Mouse (Mus musculus) midbrain, postnatal 0 days (tissue): ENCODE measurements around the gene Ppp4c. TPM values are rescaled to one million over a fixed set of nuclear protein-coding genes. Genes with fewer than 3 reads are reported as not detected.

Source experiments
- ATAC-seq: fragments of 200-750 bp; cut with Nextera tagmentation; 2 replicates; pipeline ENCODE4 v1.8.0; 2017; ENCODE audit warnings: moderate number of reproducible peaks, mild to moderate bottlenecking, moderate TSS enrichment, moderate library complexity; ENCODE audit not compliant: low FRiP score
- DNase-seq: peaks from one replicate; pipeline ENCODE4 v3.0.0-alpha.2; 2015; ENCODE audit warnings: low spot score
- H3K27ac ChIP-seq: fragments of 300-500 bp; sonication (generic); 2 replicates; pipeline ENCODE4 v1.5.1; 2014; ENCODE audit warnings: low read depth, mild to moderate bottlenecking, low read length, mixed read lengths
- H3K27me3 ChIP-seq: fragments of 300-500 bp; sonication (generic); 2 replicates; pipeline ENCODE4 v1.6.1; 2014; ENCODE audit warnings: low read length, control low read depth, mixed read lengths; ENCODE audit not compliant: insufficient read depth
- H3K36me3 ChIP-seq: fragments of 300-500 bp; sonication (generic); 2 replicates; pipeline ENCODE4 v1.6.1; 2014; ENCODE audit warnings: low read length, control low read depth, mixed read lengths; ENCODE audit not compliant: insufficient read depth
- H3K4me1 ChIP-seq: fragments of 300-500 bp; sonication (generic); 2 replicates; pipeline ENCODE4 v1.6.1; 2014; ENCODE audit warnings: mild to moderate bottlenecking, control low read depth, antibody characterized with exemption, low read length, mixed read lengths; ENCODE audit not compliant: insufficient read depth
- H3K4me2 ChIP-seq: fragments of 300-500 bp; sonication (generic); 2 replicates; pipeline ENCODE4 v1.6.1; 2014; ENCODE audit warnings: low read depth, mild to moderate bottlenecking, low read length, mixed read lengths; ENCODE audit not compliant: poor library complexity, severe bottlenecking
- H3K4me3 ChIP-seq: fragments of 300-500 bp; sonication (generic); 2 replicates; pipeline ENCODE4 v1.5.1; 2014; ENCODE audit warnings: low read depth, mild to moderate bottlenecking, low read length, moderate library complexity
- H3K9ac ChIP-seq: fragments of 300-500 bp; sonication (generic); replicated peaks from 2 replicates; pipeline ENCODE4 v1.6.1; 2014; ENCODE audit warnings: mild to moderate bottlenecking, low read length, moderate library complexity, mixed read lengths; ENCODE audit not compliant: poor library complexity, severe bottlenecking
- H3K9me3 ChIP-seq: fragments of 300-500 bp; sonication (generic); 2 replicates; pipeline ENCODE4 v1.6.1; 2016; ENCODE audit warnings: low read length, control low read depth
- CTCF ChIP-seq: IDR thresholded peaks from 2 replicates; pipeline ENCODE4 v1.5.1; 2016; ENCODE audit warnings: antibody characterized with exemption, mild to moderate bottlenecking
- WGBS: fragments of 180-500 bp; shearing (Covaris S2); extraction: QIAGEN DNeasy Blood & Tissue Kit; methylation state at CpG from one replicate; pipeline ENCODE4 v1.1.7; 2014; 5-methylcytosine and 5-hydroxymethylcytosine counted together
- polyA plus RNA-seq: library from polyadenylated mRNA; unstranded; fragments of >200 nt; fragmentation: Nextera tagmentation; extraction: Ambion mirVana; gene quantifications from 2 replicates; pipeline ENCODE4 v1.2.1, GENCODE M21; 2015
- total RNA-seq: library from RNA; depleted of rRNA; stranded (reverse); fragments of >200 nt; gene quantifications from 2 replicates; pipeline ENCODE4 v1.2.3, GENCODE M21; 2014

Ppp4c gene
- total and polyA plus RNA-seq, 2 experiments from 2014 or later: 127 to 137 TPM

DNA sequence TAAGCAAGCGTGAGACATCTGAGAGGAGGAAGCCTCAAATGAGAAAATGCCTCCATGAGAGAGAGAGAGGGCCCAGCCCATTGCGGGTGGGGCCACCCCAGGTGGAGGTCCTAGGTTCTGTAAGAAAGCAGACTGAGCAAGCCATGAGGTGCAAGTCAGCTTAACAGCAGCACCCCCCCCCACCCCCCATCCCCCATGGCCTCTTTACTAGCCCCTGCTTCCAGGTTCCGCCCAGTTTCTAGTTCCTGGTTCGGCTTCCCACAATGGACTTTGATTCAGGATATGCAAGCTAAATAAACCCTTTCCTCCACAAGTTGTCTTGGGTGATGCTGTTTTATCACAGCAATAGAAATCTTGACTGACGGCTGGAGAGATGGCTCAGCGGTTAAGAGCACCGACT lies 43.5 kb downstream of the Ppp4c start:
- Histone ChIP-seq H3K4me3 (no peak overlapping the region), H3K9me3 (no peaks in the 10 kb centered on the region), H3K4me1 (no peaks in the 10 kb centered on the region), H3K36me3 (no peaks in the 10 kb centered on the region), H3K4me2 (no peak overlapping the region), H3K9ac (no peak overlapping the region), H3K27ac (no peak overlapping the region), H3K27me3 (no peaks in the 10 kb centered on the region)
- TF ChIP-seq CTCF: no peak
- 74% methylated on average over 7 of the region's 7 CpGs for WGBS
- no peak for ATAC-seq
- no peak for DNase-seq

DNA sequence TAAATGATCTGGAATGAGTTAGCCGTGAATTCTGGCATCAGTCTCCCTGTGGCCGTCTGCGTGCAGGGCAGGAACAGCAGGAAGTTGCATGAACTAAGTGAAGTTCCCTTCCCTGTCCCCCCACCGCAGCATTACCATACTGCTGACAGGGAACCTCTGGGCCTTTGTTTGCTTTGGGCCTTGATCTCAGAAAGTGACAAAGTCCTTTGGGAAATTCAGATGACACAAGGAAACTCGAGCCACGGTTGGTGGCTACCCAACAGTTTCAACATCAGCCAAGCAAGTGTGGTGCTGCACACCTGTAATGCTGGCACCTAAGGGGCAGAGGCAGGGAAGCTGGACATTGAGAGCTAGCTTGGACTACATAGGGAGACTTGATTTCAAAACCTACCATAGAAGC lies 45.5 kb downstream of the Ppp4c start:
- TF ChIP-seq CTCF: no peak
- no peak overlapping the region for H3K4me2 ChIP-seq
- ATAC-seq: no peak
- H3K4me3 ChIP-seq: no peak overlapping the region
- DNase-seq: no peak
- no peaks in the 10 kb centered on the region for H3K36me3 ChIP-seq
- no peaks in the 10 kb centered on the region for H3K4me1 ChIP-seq
- H3K9me3 ChIP-seq: no peaks in the 10 kb centered on the region
- no peak overlapping the region for H3K9ac ChIP-seq
- 38% methylated on average over 6 of the region's 6 CpGs for WGBS
- H3K27me3 ChIP-seq: no peaks in the 10 kb centered on the region
- no peak overlapping the region for H3K27ac ChIP-seq

DNA sequence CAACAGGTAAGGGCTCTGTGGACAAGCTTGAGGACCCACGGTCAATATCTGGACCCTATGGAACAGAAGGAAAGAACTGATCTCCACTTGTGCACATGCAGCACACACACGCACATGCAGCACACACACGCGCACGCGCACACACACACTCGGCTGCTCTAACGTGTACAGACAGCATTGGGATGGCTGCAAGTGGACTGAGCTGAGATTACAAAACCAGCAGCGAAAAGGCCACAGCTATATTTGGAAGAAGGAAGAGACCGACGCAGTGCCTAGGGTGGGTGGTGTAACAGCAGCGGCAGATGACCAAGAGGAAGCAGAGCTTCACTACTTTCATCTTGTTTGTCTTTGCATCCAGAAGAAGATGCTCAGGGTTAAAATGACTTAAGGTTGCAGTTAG lies 46.2 kb downstream of the Ppp4c start:
- DNase-seq: no peak
- Histone ChIP-seq H3K27ac (no peak overlapping the region), H3K36me3 (no peaks in the 10 kb centered on the region), H3K27me3 (no peaks in the 10 kb centered on the region), H3K9me3 (no peaks in the 10 kb centered on the region), H3K4me3 (no peak overlapping the region), H3K4me2 (no peak overlapping the region), H3K9ac (no peak overlapping the region), H3K4me1 (no peaks in the 10 kb centered on the region)
- ATAC-seq: no peak
- WGBS: 89% methylated on average over 12 of the region's 12 CpGs
- no peak for TF ChIP-seq CTCF

DNA sequence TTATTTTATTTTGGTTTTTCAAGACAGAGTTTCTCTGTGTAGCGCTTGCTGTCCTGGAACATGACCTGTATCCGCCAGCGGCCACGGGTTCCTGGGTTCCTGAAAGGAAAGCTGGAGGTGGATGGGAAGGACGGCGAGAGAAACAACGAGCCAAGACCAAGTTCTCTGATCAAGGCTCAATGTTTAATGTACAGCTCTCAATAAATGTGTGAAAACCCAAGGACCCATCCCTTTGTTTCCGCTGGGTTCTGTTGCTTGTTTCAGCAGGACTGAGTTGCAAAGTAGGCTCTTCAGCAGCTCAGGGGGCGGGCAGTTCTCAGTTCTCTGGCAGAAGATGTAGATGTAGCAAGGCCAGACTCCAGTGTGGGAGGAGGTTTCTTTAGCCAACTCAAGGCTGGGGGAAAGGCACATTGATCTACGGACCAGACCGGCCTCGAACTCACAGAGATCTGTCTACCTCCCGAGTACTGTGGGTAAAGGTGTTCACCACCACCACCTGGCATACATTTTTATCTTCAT lies 50.3 kb downstream of the Ppp4c start:
- Histone ChIP-seq H3K27ac (no peak overlapping the region), H3K4me3 (no peak overlapping the region), H3K4me2 (no peak overlapping the region), H3K36me3 (no peaks in the 10 kb centered on the region), H3K9ac (no peak overlapping the region), H3K27me3 (no peaks in the 10 kb centered on the region), H3K9me3 (no peaks in the 10 kb centered on the region), H3K4me1 (no peaks in the 10 kb centered on the region)
- WGBS: 93% methylated on average over 13 of the region's 13 CpGs
- DNase-seq (no peak), ATAC-seq (no peak)
- TF ChIP-seq CTCF: no peak

DNA sequence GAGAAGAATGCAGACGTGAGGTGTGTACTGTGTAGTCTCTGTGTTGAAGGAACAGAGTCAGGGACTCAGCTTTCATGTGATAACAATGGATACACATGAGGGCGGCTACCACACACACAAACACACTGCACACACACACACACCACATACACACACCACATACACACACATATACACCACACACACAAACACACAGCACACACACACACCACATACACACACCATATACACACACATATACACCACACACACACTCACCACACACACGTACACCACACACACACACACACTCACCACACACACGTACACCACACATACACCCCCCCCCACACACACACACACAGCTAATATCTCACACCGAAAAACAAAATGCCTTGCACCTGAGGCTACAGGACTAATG lies 50.8 kb downstream of the Ppp4c start:
- Histone ChIP-seq H3K27me3 (no peaks in the 10 kb centered on the region), H3K9ac (no peak overlapping the region), H3K27ac (no peak overlapping the region), H3K36me3 (no peaks in the 10 kb centered on the region), H3K4me3 (no peak overlapping the region), H3K9me3 (no peaks in the 10 kb centered on the region), H3K4me1 (no peaks in the 10 kb centered on the region), H3K4me2 (no peak overlapping the region)
- DNase-seq (no peak), ATAC-seq (no peak)
- 89% methylated on average over 5 of the region's 5 CpGs for WGBS
- no peak for TF ChIP-seq CTCF

DNA sequence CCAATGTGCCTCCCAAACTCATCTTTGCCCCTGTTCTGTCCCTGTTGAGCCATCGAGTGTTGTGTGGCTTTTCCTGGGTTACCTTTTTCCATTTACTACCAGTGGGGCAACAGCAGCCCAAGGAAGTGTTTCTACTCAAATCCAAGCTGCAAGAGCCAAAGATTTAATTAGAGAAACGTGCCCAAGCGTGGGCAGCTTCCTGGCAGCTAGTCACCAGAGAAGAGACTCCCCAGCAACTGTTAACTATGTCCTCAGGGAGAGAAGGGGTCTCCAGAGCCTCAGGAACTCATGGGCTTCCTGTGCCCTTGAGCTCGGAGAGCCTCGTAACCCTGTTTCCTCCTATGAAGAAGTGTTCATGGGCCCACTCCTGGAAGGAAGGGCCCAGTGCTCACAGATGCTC lies 51.3 kb downstream of the Ppp4c start:
- no peak for TF ChIP-seq CTCF
- DNase-seq (no peak), ATAC-seq (no peak)
- Histone ChIP-seq H3K4me1 (no peaks in the 10 kb centered on the region), H3K27me3 (no peaks in the 10 kb centered on the region), H3K4me2 (no peak overlapping the region), H3K36me3 (no peaks in the 10 kb centered on the region), H3K4me3 (no peak overlapping the region), H3K9me3 (no peaks in the 10 kb centered on the region), H3K27ac (no peak overlapping the region), H3K9ac (no peak overlapping the region)
- WGBS: 79% methylated on average over 5 of the region's 5 CpGs
